Mouse (Mus musculus) v-Abl transformed pro-B cells (cell line): ENCODE data around the gene Spesp1.

ENCODE experiments used
- in situ Hi-C, 2 experiments: fragments of 400-800 bp; cut with MboI; formaldehyde crosslinking; loops; one replicate each; pipeline ENCODE4 v1.15.1; 2025; ENCODE audit not compliant: unreplicated experiment in 2 of 2

Gene Spesp1

GRCm38 (mm10) chr9:62281991-62282390 is at the start of gene Spesp1:
Spesp1 (minus strand) TSS chr9:62282208.
- in situ Hi-C loops: loop anchor here in 1 of 2 experiments (25.0 kb wide), 2 partner anchors 480 to 1580 kb away; no protein-coding TSS in a partner anchor

GRCm38 (mm10) chr9:62325965-62326364 is 44.0 kb upstream of the Spesp1 start:
- in situ Hi-C loops: loop anchor here in 1 of 2 experiments (25.0 kb wide), 1 partner anchor 811 kb away; the partner anchor contains the start of gene Skor1

GRCm38 (mm10) chr9:62323816-62324215 is 41.8 kb upstream of the Spesp1 start:
- in situ Hi-C loops: no loop called here

- in situ Hi-C loops: loop anchor here in 1 of 2 experiments (5.0 kb wide), 1 partner anchor 49 kb away; no protein-coding TSS in a partner anchor
These were observed 36.7 kb upstream of the Spesp1 start for GRCm38 (mm10) chr9:62318729-62319128.

GRCm38 (mm10) chr9:62315556-62315955 is 33.5 kb upstream of the Spesp1 start:
- in situ Hi-C loops: loop anchor here in 1 of 2 experiments (5.0 kb wide), 1 partner anchor 52 kb away; no protein-coding TSS in a partner anchor

GRCm38 (mm10) chr9:62296891-62297290 is 14.9 kb upstream of the Spesp1 start:
- in situ Hi-C loops: loop anchor here (5.0 to 25.0 kb wide), 5 partner anchors 75 to 1565 kb away; no protein-coding TSS in a partner anchor

GRCm38 (mm10) chr9:62295006-62295698 is 13.1 kb upstream of the Spesp1 start:
- in situ Hi-C loops: loop anchor here (5.0 to 25.0 kb wide), 5 partner anchors 77 to 1567 kb away; no protein-coding TSS in a partner anchor

- in situ Hi-C loops: loop anchor here (5.0 to 25.0 kb wide), 3 partner anchors 265 to 1575 kb away; no protein-coding TSS in a partner anchor
These were observed 5.6 kb upstream of the Spesp1 start for GRCm38 (mm10) chr9:62287633-62288025.

- in situ Hi-C loops: loop anchor here (5.0 to 25.0 kb wide), 3 partner anchors 265 to 1575 kb away; no protein-coding TSS in a partner anchor
These were observed 5.1 kb upstream of the Spesp1 start for GRCm38 (mm10) chr9:62286967-62287632.

GRCm38 (mm10) chr9:62284266-62284665 is 2.3 kb upstream of the Spesp1 start:
- in situ Hi-C loops: loop anchor here in 1 of 2 experiments (25.0 kb wide), 2 partner anchors 478 to 1578 kb away; no protein-coding TSS in a partner anchor

- in situ Hi-C loops: loop anchor here in 1 of 2 experiments (25.0 kb wide), 2 partner anchors 485 to 1585 kb away; no protein-coding TSS in a partner anchor
These were observed 5.1 kb downstream of the Spesp1 start for GRCm38 (mm10) chr9:62276899-62277298.

- in situ Hi-C loops: no loop called here
These were observed 11.1 kb downstream of the Spesp1 start for GRCm38 (mm10) chr9:62270775-62271399.

GRCm38 (mm10) chr9:62269161-62269560 is 12.8 kb downstream of the Spesp1 start:
- in situ Hi-C loops: no loop called here

GRCm38 (mm10) chr9:62265278-62265677 is 16.7 kb downstream of the Spesp1 start:
- in situ Hi-C loops: no loop called here

GRCm38 (mm10) chr9:62263652-62264051 is 18.4 kb downstream of the Spesp1 start:
- in situ Hi-C loops: no loop called here

- in situ Hi-C loops: no loop called here
These were observed 20.6 kb downstream of the Spesp1 start for GRCm38 (mm10) chr9:62261406-62261805.

GRCm38 (mm10) chr9:62261006-62261405 is 21.0 kb downstream of the Spesp1 start:
- in situ Hi-C loops: no loop called here

GRCm38 (mm10) chr9:62258005-62258404 is 24.0 kb downstream of the Spesp1 start:
- in situ Hi-C loops: no loop called here

- in situ Hi-C loops: no loop called here
These were observed 26.0 kb downstream of the Spesp1 start for GRCm38 (mm10) chr9:62255896-62256576.
